Comparison of ENCODE assay signal across 22 mouse cellular contexts in the genomic region with DNA sequence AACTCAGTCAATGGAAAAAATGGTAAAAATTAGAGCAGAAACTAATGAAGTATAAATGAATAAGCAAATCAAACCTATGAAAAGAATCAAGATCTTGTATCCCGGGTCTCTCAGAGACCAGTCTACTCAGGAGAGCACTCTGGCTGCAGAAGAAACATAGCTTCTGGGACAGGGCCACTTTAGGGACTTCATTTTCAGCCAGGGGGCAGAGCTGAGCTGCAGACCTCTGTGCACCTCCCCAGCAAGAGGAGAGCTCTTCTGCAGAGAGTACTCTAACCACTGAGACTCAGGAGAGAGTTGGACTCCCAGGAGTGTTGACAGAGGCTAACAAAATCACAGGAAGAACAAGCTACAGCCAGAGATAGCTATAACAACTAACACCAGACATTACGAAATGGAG.
"Had no signal": no experiment of that assay in that cellular context is flagged by ENCODE, and none has a peak within 500 bp of the region (broad histone marks: within the 10 kb centered on the region; RNA-seq: fewer than 3 reads in every experiment).

No protein-coding gene starts in this region.

- H3K27ac ChIP-seq: kidney, postnatal 0 days; limb, embryonic 10.5 days; limb, embryonic 13.5 days; liver, embryonic 12.5 days; liver, embryonic 15.5 days; lung, embryonic 15.5 days; midbrain, embryonic 10.5 days; midbrain, embryonic 13.5 days; neural tube, embryonic 13.5 days; stomach, embryonic 15.5 days had no signal

- H3K4me3 ChIP-seq: limb, embryonic 10.5 days; limb, embryonic 13.5 days; liver, embryonic 12.5 days; liver, embryonic 15.5 days; lung, embryonic 15.5 days; megakaryocyte, embryonic 14.5 days; midbrain, embryonic 10.5 days; midbrain, embryonic 13.5 days; myocyte; neural tube, embryonic 13.5 days; stomach, embryonic 15.5 days had no signal

- DNase-seq: kidney, adult 2 months; kidney, postnatal 25 days; liver; lung, adult 18-20 months; lung, postnatal 10 days; lung, postnatal 36 days; right cerebral cortex, adult 18-20 months; right cerebral cortex, postnatal 14 days; right cerebral cortex, postnatal 4 days; thymus, postnatal 25 days had no signal
